Mouse (Mus musculus): ENCODE measurements at regions not wholly inside any gene's neighbourhood (a gene's known extent, or its start where the extent isn't known, plus 50 kb on each side); places are given as distances from the start of the nearest gene placed in this dataset.

GRCm38 (mm10) chr14:55338500-55338899 lies 116.7 kb downstream of the Dhrs2 start:
- Histone ChIP-seq H3K27me3 (ENCODE audit: control insufficient read depth, insufficient read depth, low read length) (no peaks in the 10 kb centered on the region), H3K4me3 (ENCODE audit: low read depth, low read length) (no peak overlapping the region), H3K9ac (ENCODE audit: low read length) (no peak overlapping the region), H3K36me3 (ENCODE audit: control insufficient read depth, insufficient read depth, low read length) (no peaks in the 10 kb centered on the region), H3K4me2 (ENCODE audit: low read depth, severe bottlenecking) (no peak overlapping the region), H3K4me1 (ENCODE audit: control insufficient read depth, insufficient read depth, low read length) (no peaks in the 10 kb centered on the region), H3K9me3 (ENCODE audit: control insufficient read depth, low read length) (no peaks in the 10 kb centered on the region), H3K27ac (replicated peaks; ENCODE audit: low read depth, low read length) (no peak overlapping the region)
- DNase-seq (ENCODE audit: low spot score) (no peak), ATAC-seq (ENCODE audit: insufficient number of reproducible peaks, low FRiP score, low TSS enrichment, low read depth) (no peak)
- WGBS: 63% methylated on average over 7 of the region's 7 CpGs

- no peak for DNase-seq (ENCODE audit: low spot score)
These were observed 117.3 kb downstream of the Dhrs2 start for GRCm38 (mm10) chr14:55339036-55339614.

GRCm38 (mm10) chr14:55343341-55343740 lies 121.5 kb downstream of the Dhrs2 start:
- WGBS: 62% methylated on average over 1 of the region's 1 CpGs
- Histone ChIP-seq H3K27me3 (ENCODE audit: control insufficient read depth, insufficient read depth, low read length) (no peaks in the 10 kb centered on the region), H3K9me3 (ENCODE audit: control insufficient read depth, low read length) (no peaks in the 10 kb centered on the region), H3K4me2 (ENCODE audit: low read depth, severe bottlenecking) (no peak overlapping the region), H3K27ac (replicated peaks; ENCODE audit: low read depth, low read length) (no peak overlapping the region), H3K4me1 (ENCODE audit: control insufficient read depth, insufficient read depth, low read length) (no peaks in the 10 kb centered on the region), H3K9ac (ENCODE audit: low read length) (no peak overlapping the region), H3K4me3 (ENCODE audit: low read depth, low read length) (no peak overlapping the region), H3K36me3 (ENCODE audit: control insufficient read depth, insufficient read depth, low read length) (no peaks in the 10 kb centered on the region)
- ATAC-seq (ENCODE audit: insufficient number of reproducible peaks, low FRiP score, low TSS enrichment, low read depth) (no peak), DNase-seq (ENCODE audit: low spot score) (no peak)

More at GRCm38 (mm10) chr14:55339036-55339614, 117.3 kb downstream of the Dhrs2 start:
- Histone ChIP-seq H3K4me2 (ENCODE audit: low read depth, severe bottlenecking) (no peak overlapping the region), H3K9ac (ENCODE audit: low read length) (no peak overlapping the region), H3K4me1 (ENCODE audit: control insufficient read depth, insufficient read depth, low read length) (no peaks in the 10 kb centered on the region), H3K4me3 (ENCODE audit: low read depth, low read length) (no peak overlapping the region), H3K27ac (replicated peaks; ENCODE audit: low read depth, low read length) (no peak overlapping the region), H3K9me3 (ENCODE audit: control insufficient read depth, low read length) (no peaks in the 10 kb centered on the region), H3K36me3 (ENCODE audit: control insufficient read depth, insufficient read depth, low read length) (no peaks in the 10 kb centered on the region), H3K27me3 (ENCODE audit: control insufficient read depth, insufficient read depth, low read length) (no peaks in the 10 kb centered on the region)
- WGBS: 85% methylated on average over 9 of the region's 9 CpGs
- ATAC-seq (ENCODE audit: insufficient number of reproducible peaks, low FRiP score, low TSS enrichment, low read depth): no peak

GRCm38 (mm10) chr14:55343914-55344313 lies 122.1 kb downstream of the Dhrs2 start:
- ATAC-seq (ENCODE audit: insufficient number of reproducible peaks, low FRiP score, low TSS enrichment, low read depth) (no peak), DNase-seq (ENCODE audit: low spot score) (no peak)
- Histone ChIP-seq H3K27ac (replicated peaks; ENCODE audit: low read depth, low read length) (no peak overlapping the region), H3K4me3 (ENCODE audit: low read depth, low read length) (no peak overlapping the region), H3K9ac (ENCODE audit: low read length) (no peak overlapping the region), H3K4me2 (ENCODE audit: low read depth, severe bottlenecking) (no peak overlapping the region), H3K9me3 (ENCODE audit: control insufficient read depth, low read length) (no peaks in the 10 kb centered on the region), H3K4me1 (ENCODE audit: control insufficient read depth, insufficient read depth, low read length) (no peaks in the 10 kb centered on the region), H3K27me3 (ENCODE audit: control insufficient read depth, insufficient read depth, low read length) (no peaks in the 10 kb centered on the region), H3K36me3 (ENCODE audit: control insufficient read depth, insufficient read depth, low read length) (no peaks in the 10 kb centered on the region)
- 88% methylated on average over 5 of the region's 5 CpGs for WGBS

GRCm38 (mm10) chr14:55345091-55345490 lies 123.3 kb downstream of the Dhrs2 start:
- DNase-seq (ENCODE audit: low spot score) (no peak), ATAC-seq (ENCODE audit: insufficient number of reproducible peaks, low FRiP score, low TSS enrichment, low read depth) (no peak)
- 81% methylated on average over 5 of the region's 5 CpGs for WGBS
- Histone ChIP-seq H3K4me3 (ENCODE audit: low read depth, low read length) (no peak overlapping the region), H3K36me3 (ENCODE audit: control insufficient read depth, insufficient read depth, low read length) (no peaks in the 10 kb centered on the region), H3K27ac (replicated peaks; ENCODE audit: low read depth, low read length) (no peak overlapping the region), H3K9me3 (ENCODE audit: control insufficient read depth, low read length) (no peaks in the 10 kb centered on the region), H3K4me2 (ENCODE audit: low read depth, severe bottlenecking) (no peak overlapping the region), H3K9ac (ENCODE audit: low read length) (no peak overlapping the region), H3K27me3 (ENCODE audit: control insufficient read depth, insufficient read depth, low read length) (no peaks in the 10 kb centered on the region), H3K4me1 (ENCODE audit: control insufficient read depth, insufficient read depth, low read length) (no peaks in the 10 kb centered on the region)

GRCm38 (mm10) chr14:55348098-55348497 lies 126.3 kb downstream of the Dhrs2 start:
- no peaks in the 10 kb centered on the region for H3K9me3 ChIP-seq (ENCODE audit: control insufficient read depth, low read length)
- no peaks in the 10 kb centered on the region for H3K4me1 ChIP-seq (ENCODE audit: control insufficient read depth, insufficient read depth, low read length)
- H3K4me2 ChIP-seq (ENCODE audit: low read depth, severe bottlenecking): no peak overlapping the region
- H3K36me3 ChIP-seq (ENCODE audit: control insufficient read depth, insufficient read depth, low read length): no peaks in the 10 kb centered on the region
- H3K27me3 ChIP-seq (ENCODE audit: control insufficient read depth, insufficient read depth, low read length): no peaks in the 10 kb centered on the region
- ATAC-seq (ENCODE audit: insufficient number of reproducible peaks, low FRiP score, low TSS enrichment, low read depth) (no peak), DNase-seq (ENCODE audit: low spot score) (no peak)
- 87% methylated on average over 4 of the region's 4 CpGs for WGBS
- no peak overlapping the region for H3K9ac ChIP-seq (ENCODE audit: low read length)
- H3K4me3 ChIP-seq (ENCODE audit: low read depth, low read length): no peak overlapping the region
- no peak overlapping the region for H3K27ac ChIP-seq (replicated peaks; ENCODE audit: low read depth, low read length)

- no peak overlapping the region for H3K27ac ChIP-seq (replicated peaks; ENCODE audit: low read depth, low read length)
- 84% methylated on average over 2 of the region's 2 CpGs for WGBS
- no peak overlapping the region for H3K4me3 ChIP-seq (ENCODE audit: low read depth, low read length)
- no peak overlapping the region for H3K4me2 ChIP-seq (ENCODE audit: low read depth, severe bottlenecking)
- no peaks in the 10 kb centered on the region for H3K36me3 ChIP-seq (ENCODE audit: control insufficient read depth, insufficient read depth, low read length)
- no peaks in the 10 kb centered on the region for H3K27me3 ChIP-seq (ENCODE audit: control insufficient read depth, insufficient read depth, low read length)
- DNase-seq (ENCODE audit: low spot score): no peak
- H3K9ac ChIP-seq (ENCODE audit: low read length): no peak overlapping the region
- ATAC-seq (ENCODE audit: insufficient number of reproducible peaks, low FRiP score, low TSS enrichment, low read depth): no peak
- H3K4me1 ChIP-seq (ENCODE audit: control insufficient read depth, insufficient read depth, low read length): no peaks in the 10 kb centered on the region
- no peaks in the 10 kb centered on the region for H3K9me3 ChIP-seq (ENCODE audit: control insufficient read depth, low read length)
These were observed 121.3 kb upstream of the Dhrs4 start for GRCm38 (mm10) chr14:55357258-55357657.

- H3K9ac ChIP-seq (ENCODE audit: low read length): no peak overlapping the region
- H3K27ac ChIP-seq (replicated peaks; ENCODE audit: low read depth, low read length): no peak overlapping the region
- WGBS: 79% methylated on average over 2 of the region's 2 CpGs
- DNase-seq (ENCODE audit: low spot score) (no peak), ATAC-seq (ENCODE audit: insufficient number of reproducible peaks, low FRiP score, low TSS enrichment, low read depth) (no peak)
- no peak overlapping the region for H3K4me3 ChIP-seq (ENCODE audit: low read depth, low read length)
- no peaks in the 10 kb centered on the region for H3K27me3 ChIP-seq (ENCODE audit: control insufficient read depth, insufficient read depth, low read length)
- H3K4me1 ChIP-seq (ENCODE audit: control insufficient read depth, insufficient read depth, low read length): no peaks in the 10 kb centered on the region
- no peaks in the 10 kb centered on the region for H3K9me3 ChIP-seq (ENCODE audit: control insufficient read depth, low read length)
- no peaks in the 10 kb centered on the region for H3K36me3 ChIP-seq (ENCODE audit: control insufficient read depth, insufficient read depth, low read length)
- H3K4me2 ChIP-seq (ENCODE audit: low read depth, severe bottlenecking): no peak overlapping the region
These were observed 120.1 kb upstream of the Dhrs4 start for GRCm38 (mm10) chr14:55358429-55358828.

GRCm38 (mm10) chr14:55362316-55362715 lies 116.2 kb upstream of the Dhrs4 start:
- no peaks in the 10 kb centered on the region for H3K36me3 ChIP-seq (ENCODE audit: control insufficient read depth, insufficient read depth, low read length)
- no peaks in the 10 kb centered on the region for H3K27me3 ChIP-seq (ENCODE audit: control insufficient read depth, insufficient read depth, low read length)
- no peaks in the 10 kb centered on the region for H3K4me1 ChIP-seq (ENCODE audit: control insufficient read depth, insufficient read depth, low read length)
- H3K9me3 ChIP-seq (ENCODE audit: control insufficient read depth, low read length): no peaks in the 10 kb centered on the region
- no peak overlapping the region for H3K9ac ChIP-seq (ENCODE audit: low read length)
- DNase-seq (ENCODE audit: low spot score) (no peak), ATAC-seq (ENCODE audit: insufficient number of reproducible peaks, low FRiP score, low TSS enrichment, low read depth) (no peak)
- no peak overlapping the region for H3K4me2 ChIP-seq (ENCODE audit: low read depth, severe bottlenecking)
- 64% methylated on average over 4 of the region's 4 CpGs for WGBS
- no peak overlapping the region for H3K4me3 ChIP-seq (ENCODE audit: low read depth, low read length)
- no peak overlapping the region for H3K27ac ChIP-seq (replicated peaks; ENCODE audit: low read depth, low read length)

Data from limb, embryonic 11.5 days (tissue).